Mouse (Mus musculus): ENCODE data around the gene Pnpla8. TPM values are rescaled to one million over a fixed set of nuclear protein-coding genes. Genes with fewer than 3 reads are reported as not detected.
"Not testable (repeated sequence)": the region's sequence is repeated elsewhere in the genome, so short reads cannot be mapped to it uniquely, and the experiment has no call there.

The Pnpla8 gene
- 100 to 1,000 TPM; 118 to 127 (median 126) TPM for total RNA-seq (2022)

- not testable (repeated sequence) for DNase-seq (ENCODE audit: low spot score in 2 of 2)
These were observed at the start of gene Pnpla8 for GRCm38 (mm10) chr12:44221070-44221469. Pnpla8 (plus strand) TSS chr12:44221370.

- no peak for DNase-seq (ENCODE audit: low spot score in 2 of 2)
These were observed 44.7 kb upstream of the Pnpla8 start for GRCm38 (mm10) chr12:44176331-44177037.

- DNase-seq (ENCODE audit: low spot score in 2 of 2) = peak; percentile 10 to 23
These were observed 44.2 kb upstream of the Pnpla8 start for GRCm38 (mm10) chr12:44177038-44177355.

- DNase-seq (ENCODE audit: low spot score in 2 of 2) = peak; percentile 32 to 62
These were observed 39.8 kb upstream of the Pnpla8 start for GRCm38 (mm10) chr12:44181081-44181982.

GRCm38 (mm10) chr12:44197873-44198525, 23.2 kb upstream of the Pnpla8 start:
- no peak for DNase-seq (ENCODE audit: low spot score in 2 of 2)

GRCm38 (mm10) chr12:44209141-44209823, 11.9 kb upstream of the Pnpla8 start:
- peak; percentile 24 to 34 for DNase-seq (ENCODE audit: low spot score in 2 of 2)

- DNase-seq (ENCODE audit: low spot score in 2 of 2) = peak; percentile 100
These were observed 11.1 kb upstream of the Pnpla8 start, which contains the start of gene Dnajb9 for GRCm38 (mm10) chr12:44209824-44210752. Dnajb9 (minus strand) TSS chr12:44210326.

GRCm38 (mm10) chr12:44211555-44211954, 9.6 kb upstream of the Pnpla8 start:
- no peak for DNase-seq (ENCODE audit: low spot score in 2 of 2)

GRCm38 (mm10) chr12:44221651-44222356, 634 bp downstream of the Pnpla8 start:
- DNase-seq (ENCODE audit: low spot score in 2 of 2) = peak in 1 of 2 experiments; percentile 12

- no peak for DNase-seq (ENCODE audit: low spot score in 2 of 2)
These were observed 1.9 kb downstream of the Pnpla8 start for GRCm38 (mm10) chr12:44223044-44223443.

- DNase-seq (ENCODE audit: low spot score in 2 of 2) = no peak
These were observed 3.5 kb downstream of the Pnpla8 start for GRCm38 (mm10) chr12:44224650-44225049.

- DNase-seq (ENCODE audit: low spot score in 2 of 2) = no peak
These were observed 19.9 kb downstream of the Pnpla8 start for GRCm38 (mm10) chr12:44241090-44241489.

GRCm38 (mm10) chr12:44242407-44242806, 21.2 kb downstream of the Pnpla8 start:
- DNase-seq (ENCODE audit: low spot score in 2 of 2) = no peak

- no peak for DNase-seq (ENCODE audit: low spot score in 2 of 2)
These were observed 24.6 kb downstream of the Pnpla8 start for GRCm38 (mm10) chr12:44245739-44246138.

GRCm38 (mm10) chr12:44248309-44248977, 27.3 kb downstream of the Pnpla8 start:
- no peak for DNase-seq (ENCODE audit: low spot score in 2 of 2)

GRCm38 (mm10) chr12:44262612-44263011, 41.4 kb downstream of the Pnpla8 start:
- DNase-seq (ENCODE audit: low spot score in 2 of 2) = no peak

- no peak for DNase-seq (ENCODE audit: low spot score in 2 of 2)
These were observed 44.5 kb downstream of the Pnpla8 start for GRCm38 (mm10) chr12:44265651-44266050.

- DNase-seq (ENCODE audit: low spot score in 2 of 2) = no peak
These were observed 46.0 kb downstream of the Pnpla8 start for GRCm38 (mm10) chr12:44267196-44267595.

GRCm38 (mm10) chr12:44268728-44269302, 47.6 kb downstream of the Pnpla8 start:
- peak; percentile 97 to 99 for DNase-seq (ENCODE audit: low spot score in 2 of 2)
